In the genomic region with DNA sequence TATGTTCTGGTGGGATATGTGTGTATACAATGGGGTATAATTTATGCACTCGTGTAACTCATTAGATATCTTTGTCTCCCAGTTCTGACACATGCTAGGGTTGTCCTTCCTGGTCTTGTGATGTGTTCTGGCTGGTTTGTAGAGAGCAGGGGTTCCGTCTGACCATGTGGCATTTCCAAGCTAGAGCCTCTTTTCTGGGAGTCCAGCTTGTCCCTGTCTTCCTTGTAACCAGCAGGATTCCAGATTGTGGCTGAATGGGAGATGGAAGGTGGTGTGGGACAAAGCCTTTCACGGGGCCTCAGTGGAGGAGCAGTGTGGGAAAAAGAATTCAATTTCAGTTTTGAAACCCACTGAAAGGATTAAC, we compare ENCODE assay signal across 21 mouse cellular contexts. TPM values are rescaled to one million over a fixed set of nuclear protein-coding genes. Genes with fewer than 3 reads are reported as not detected.
DNase-seq lines count a peak whose midpoint lies in the region; ATAC-seq lines count a peak whose summit lies in the region.
"Had no signal": no experiment of that assay in that cellular context is flagged by ENCODE, and none has a peak within 500 bp of the region (broad histone marks: within the 10 kb centered on the region; RNA-seq: fewer than 3 reads in every experiment).

No protein-coding gene starts in this region.

- peaks cover 10% of the 10 kb centered on the region; the same call in 1 of the 2 replicates for H3K27me3 ChIP-seq in forebrain, embryonic 15.5 days
- H3K27me3 ChIP-seq in forebrain, embryonic 10.5 days (ENCODE audit: poor library complexity, severe bottlenecking), result peaks cover 41% of the 10 kb centered on the region
- H3K27me3 ChIP-seq in hindbrain, embryonic 10.5 days (ENCODE audit: insufficient read depth, poor library complexity, severe bottlenecking), result no peaks in the 10 kb centered on the region; the same call in 1 of the 2 replicates
- H3K27me3 ChIP-seq in hindbrain, embryonic 12.5 days, result no peaks in the 10 kb centered on the region
- peaks cover 13% of the 10 kb centered on the region; the same call in 1 of the 2 replicates for H3K27me3 ChIP-seq in midbrain, embryonic 10.5 days (ENCODE audit: low read depth, poor library complexity, severe bottlenecking)
- no peaks in the 10 kb centered on the region for H3K27me3 ChIP-seq in midbrain, embryonic 13.5 days
- peaks cover under 1% of the 10 kb centered on the region for H3K27me3 ChIP-seq in embryonic facial prominence, embryonic 10.5 days (replicated peaks; ENCODE audit: low read depth, poor library complexity, severe bottlenecking)
- H3K27me3 ChIP-seq: CH12.LX; hindbrain, embryonic 15.5 days; Patski had no signal

- H3K9ac ChIP-seq in forebrain, embryonic 15.5 days (replicated peaks), result no peak overlapping the region
- H3K9ac ChIP-seq in hindbrain, embryonic 12.5 days, result no peak overlapping the region
- no peak overlapping the region for H3K9ac ChIP-seq in midbrain, embryonic 13.5 days (replicated peaks)
- H3K9ac ChIP-seq: hindbrain, embryonic 15.5 days had no signal

- no peaks in the 10 kb centered on the region for H3K9me3 ChIP-seq in forebrain, embryonic 15.5 days
- no peaks in the 10 kb centered on the region for H3K9me3 ChIP-seq in forebrain, embryonic 10.5 days
- no peaks in the 10 kb centered on the region for H3K9me3 ChIP-seq in hindbrain, embryonic 10.5 days
- H3K9me3 ChIP-seq in hindbrain, embryonic 12.5 days (replicated peaks), result no peaks in the 10 kb centered on the region
- no peaks in the 10 kb centered on the region for H3K9me3 ChIP-seq in midbrain, embryonic 10.5 days (replicated peaks)
- H3K9me3 ChIP-seq in midbrain, embryonic 13.5 days, result no peaks in the 10 kb centered on the region
- no peaks in the 10 kb centered on the region for H3K9me3 ChIP-seq in embryonic facial prominence, embryonic 10.5 days
- H3K9me3 ChIP-seq: heart, embryonic 10.5 days; hindbrain, embryonic 15.5 days had no signal

- no peak for DNase-seq in forebrain, embryonic 10.5 days (ENCODE audit: extremely low spot score, low spot score)
- no peak for DNase-seq in hindbrain, embryonic 10.5 days (ENCODE audit: low spot score)
- DNase-seq in midbrain, embryonic 10.5 days (ENCODE audit: low spot score), result no peak
- DNase-seq in embryonic facial prominence, embryonic 10.5 days (ENCODE audit: low spot score), result no peak
- no peak for DNase-seq in ovary, postnatal 14 days (ENCODE audit: low spot score)
- DNase-seq: adrenal gland, postnatal 14 days; cerebellum, adult 18-20 months; cerebellum, adult 9-11 months; cerebellum, postnatal 36 days; gastrocnemius, postnatal 25 days; heart, adult 18-20 months; heart, postnatal 14 days; kidney, adult 11 months had no signal

- WGBS in forebrain, embryonic 15.5 days, result 38% methylated on average over 3 of the region's 3 CpGs
- WGBS in forebrain, embryonic 10.5 days, result 70% methylated on average over 3 of the region's 3 CpGs
- WGBS in hindbrain, embryonic 10.5 days, result 75% methylated on average over 3 of the region's 3 CpGs
- 62% methylated on average over 3 of the region's 3 CpGs for WGBS in hindbrain, embryonic 12.5 days
- 62% methylated on average over 3 of the region's 3 CpGs for WGBS in midbrain, embryonic 10.5 days
- WGBS in midbrain, embryonic 13.5 days, result 43% methylated on average over 3 of the region's 3 CpGs
- WGBS in embryonic facial prominence, embryonic 10.5 days, result 78% methylated on average over 3 of the region's 3 CpGs

- peaks cover 42% of the 10 kb centered on the region for H3K4me1 ChIP-seq in forebrain, embryonic 15.5 days
- peaks cover 23% of the 10 kb centered on the region for H3K4me1 ChIP-seq in forebrain, embryonic 10.5 days
- peaks cover 42% of the 10 kb centered on the region for H3K4me1 ChIP-seq in hindbrain, embryonic 10.5 days (replicated peaks)
- H3K4me1 ChIP-seq in hindbrain, embryonic 12.5 days, result peaks cover 18% of the 10 kb centered on the region
- H3K4me1 ChIP-seq in midbrain, embryonic 10.5 days, result peaks cover 50% of the 10 kb centered on the region
- H3K4me1 ChIP-seq in midbrain, embryonic 13.5 days (replicated peaks), result peaks cover 23% of the 10 kb centered on the region
- H3K4me1 ChIP-seq in embryonic facial prominence, embryonic 10.5 days, result peaks cover 23% of the 10 kb centered on the region

- peak overlapping the region; percentile 70 for H3K27ac ChIP-seq in forebrain, embryonic 15.5 days (replicated peaks)
- no peak overlapping the region for H3K27ac ChIP-seq in forebrain, embryonic 10.5 days
- H3K27ac ChIP-seq in hindbrain, embryonic 10.5 days, result peak overlapping the region; percentile 37
- H3K27ac ChIP-seq in hindbrain, embryonic 12.5 days, result no peak overlapping the region
- H3K27ac ChIP-seq in midbrain, embryonic 10.5 days (replicated peaks), result peak overlapping the region; percentile 53; the same call in 1 of the 2 replicates
- H3K27ac ChIP-seq in midbrain, embryonic 13.5 days, result no peak overlapping the region
- H3K27ac ChIP-seq in embryonic facial prominence, embryonic 10.5 days (replicated peaks), result 0 out of 2 replicates have a peak overlapping the region, but pooled peaks have one; percentile 1
- H3K27ac ChIP-seq: heart, embryonic 10.5 days; hindbrain, embryonic 15.5 days had no signal

- no peak overlapping the region for H3K4me3 ChIP-seq in forebrain, embryonic 15.5 days
- no peak overlapping the region for H3K4me3 ChIP-seq in forebrain, embryonic 10.5 days
- no peak overlapping the region for H3K4me3 ChIP-seq in hindbrain, embryonic 10.5 days
- no peak overlapping the region for H3K4me3 ChIP-seq in hindbrain, embryonic 12.5 days
- H3K4me3 ChIP-seq in midbrain, embryonic 10.5 days, result no peak overlapping the region
- H3K4me3 ChIP-seq in midbrain, embryonic 13.5 days (replicated peaks), result no peak overlapping the region
- no peak overlapping the region for H3K4me3 ChIP-seq in embryonic facial prominence, embryonic 10.5 days
- H3K4me3 ChIP-seq: heart, embryonic 10.5 days; hindbrain, embryonic 15.5 days had no signal

- no peak overlapping the region for H3K4me2 ChIP-seq in forebrain, embryonic 15.5 days (replicated peaks)
- H3K4me2 ChIP-seq in hindbrain, embryonic 12.5 days (replicated peaks), result no peak overlapping the region
- H3K4me2 ChIP-seq in midbrain, embryonic 13.5 days (replicated peaks), result no peak overlapping the region
- H3K4me2 ChIP-seq: hindbrain, embryonic 15.5 days had no signal

- no peak; the same call in 1 of the 2 replicates for ATAC-seq in forebrain, embryonic 15.5 days (replicated peaks)
- no peak for ATAC-seq in hindbrain, embryonic 12.5 days (ENCODE audit: low FRiP score)
- no peak for ATAC-seq in midbrain, embryonic 13.5 days
- ATAC-seq: activated CD4-positive, CD25-positive, alpha-beta regulatory T cell, adult 4 months; Patski had no signal

- H3K36me3 ChIP-seq in forebrain, embryonic 15.5 days, result no peaks in the 10 kb centered on the region
- no peaks in the 10 kb centered on the region for H3K36me3 ChIP-seq in forebrain, embryonic 10.5 days (replicated peaks)
- H3K36me3 ChIP-seq in hindbrain, embryonic 10.5 days, result no peaks in the 10 kb centered on the region
- no peaks in the 10 kb centered on the region for H3K36me3 ChIP-seq in hindbrain, embryonic 12.5 days
- no peaks in the 10 kb centered on the region for H3K36me3 ChIP-seq in midbrain, embryonic 10.5 days
- H3K36me3 ChIP-seq in midbrain, embryonic 13.5 days, result no peaks in the 10 kb centered on the region
- no peaks in the 10 kb centered on the region for H3K36me3 ChIP-seq in embryonic facial prominence, embryonic 10.5 days (replicated peaks)
- H3K36me3 ChIP-seq: heart, embryonic 10.5 days; hindbrain, embryonic 15.5 days had no signal

RNA-seq across cellular contexts. Expression of a gene that starts 23.8 kb away (rescaled TPM):
- 2.9 and 4.5 TPM in 2 replicates for polyA plus RNA-seq in forebrain, embryonic 15.5 days (2015; fragmentation: Nextera tagmentation; extraction: Ambion mirVana)
- polyA plus RNA-seq in forebrain, embryonic 10.5 days (2016; fragmentation: Nextera tagmentation; extraction: Ambion mirVana), result 0.70 and 0.74 TPM in 2 replicates
- 1.0 and 1.2 TPM in 2 replicates for polyA plus RNA-seq in hindbrain, embryonic 10.5 days (2016; fragmentation: Nextera tagmentation; extraction: Ambion mirVana)
- 3.7 and 3.9 TPM in 2 replicates for polyA plus RNA-seq in hindbrain, embryonic 12.5 days (2016; fragmentation: Nextera tagmentation; extraction: Ambion mirVana)
- 1.1 and 1.7 TPM in 2 replicates for polyA plus RNA-seq in midbrain, embryonic 10.5 days (2016; fragmentation: Nextera tagmentation; extraction: Ambion mirVana)
- polyA plus RNA-seq in midbrain, embryonic 13.5 days (2015; fragmentation: Nextera tagmentation; extraction: Ambion mirVana), result 3.3 and 3.8 TPM in 2 replicates
- polyA plus RNA-seq in embryonic facial prominence, embryonic 10.5 days (2016; fragmentation: Nextera tagmentation; extraction: Ambion mirVana), result 0.77 and 0.93 TPM in 2 replicates

Comparison
In these comparisons a context has a peak if more than half of its experiments do, and no peak if none do; other contexts are left out.
1. H3K27ac ChIP-seq: peak in forebrain, embryonic 15.5 days (single experiment), hindbrain, embryonic 10.5 days (single experiment), midbrain, embryonic 10.5 days (single experiment) and embryonic facial prominence, embryonic 10.5 days (single experiment); none in forebrain, embryonic 10.5 days (single experiment), hindbrain, embryonic 12.5 days (single experiment) and midbrain, embryonic 13.5 days (single experiment).